Mouse (Mus musculus): ENCODE measurements around the gene Tbp. TPM values are rescaled to one million over a fixed set of nuclear protein-coding genes. Genes with fewer than 3 reads are reported as not detected.

Tbp gene
- total RNA-seq (2014; rRNA removed) (56.3 and 57.4 TPM in 2 replicates), polyA plus RNA-seq (2015; fragmentation: Nextera tagmentation; extraction: Ambion mirVana) (40.6 and 42.8 TPM in 2 replicates)

DNA sequence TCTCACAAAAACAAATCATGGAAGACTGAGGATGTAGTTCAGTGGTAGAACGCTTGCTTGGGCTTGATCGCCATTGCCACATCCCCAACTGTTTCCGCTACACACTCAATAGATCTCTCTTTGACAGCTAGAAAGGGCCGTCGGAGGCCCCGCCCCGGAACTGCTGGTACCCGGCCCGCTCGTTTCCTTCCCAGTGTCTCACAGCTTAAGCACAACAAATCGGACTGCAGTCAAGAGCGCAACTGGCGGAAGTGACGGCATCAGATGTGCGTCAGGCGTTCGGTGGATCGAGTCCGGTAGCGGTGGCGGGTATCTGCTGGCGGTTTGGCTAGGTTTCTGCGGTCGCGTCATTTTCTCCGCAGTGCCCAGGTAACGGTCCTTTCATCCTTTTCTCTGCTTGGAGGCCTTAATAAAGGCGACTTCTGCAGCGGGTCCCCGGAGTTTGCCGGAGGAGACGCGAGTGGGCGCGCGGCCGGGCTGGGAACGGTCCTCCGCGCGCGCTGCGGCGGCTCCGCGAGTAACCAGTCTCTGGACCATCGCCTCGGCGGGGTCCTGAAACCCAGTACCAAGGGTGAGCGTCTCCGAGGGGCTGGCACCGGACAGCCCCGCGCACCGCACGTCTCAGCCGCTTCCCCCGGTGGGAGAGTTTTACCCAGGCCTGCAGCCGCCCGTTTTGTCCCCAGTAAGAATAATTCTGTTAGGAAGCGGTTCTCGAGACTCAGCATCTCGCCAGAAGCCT lies at the start of gene Tbp, which contains the start of gene Psmb1:
Gene Tbp (plus strand): TSS at position 233 of the 739 bp plus-strand sequence.
Gene Psmb1 (minus strand): TSS at position 96 of the 739 bp plus-strand sequence.
- Histone ChIP-seq H3K27me3 (ENCODE audit: insufficient read depth, low read length) (no peaks in the 10 kb centered on the region), H3K9me3 (ENCODE audit: low read length) (no peaks in the 10 kb centered on the region), H3K4me3 (ENCODE audit: low read length) (peak within 1 kb of the TSS; percentile 86), H3K9ac (replicated peaks; ENCODE audit: low read length) (peak within 1 kb of the TSS; percentile 92), H3K36me3 (ENCODE audit: insufficient read depth, low read length) (peaks cover 12% of the 10 kb centered on the region), H3K4me2 (ENCODE audit: low read depth, low read length) (peak within 1 kb of the TSS; percentile 92), H3K4me1 (ENCODE audit: insufficient read depth, low read length) (peaks cover 15% of the 10 kb centered on the region), H3K27ac (peak within 1 kb of the TSS; percentile 98)
- under 1% methylated on average over 63 of the region's 63 CpGs for WGBS
- DNase-seq (ENCODE audit: low spot score): peak; percentile 99
- peak; percentile 93 for ATAC-seq
- no peak for TF ChIP-seq CTCF (IDR thresholded peaks at IDR 0.05; ENCODE audit: low read depth)

DNA sequence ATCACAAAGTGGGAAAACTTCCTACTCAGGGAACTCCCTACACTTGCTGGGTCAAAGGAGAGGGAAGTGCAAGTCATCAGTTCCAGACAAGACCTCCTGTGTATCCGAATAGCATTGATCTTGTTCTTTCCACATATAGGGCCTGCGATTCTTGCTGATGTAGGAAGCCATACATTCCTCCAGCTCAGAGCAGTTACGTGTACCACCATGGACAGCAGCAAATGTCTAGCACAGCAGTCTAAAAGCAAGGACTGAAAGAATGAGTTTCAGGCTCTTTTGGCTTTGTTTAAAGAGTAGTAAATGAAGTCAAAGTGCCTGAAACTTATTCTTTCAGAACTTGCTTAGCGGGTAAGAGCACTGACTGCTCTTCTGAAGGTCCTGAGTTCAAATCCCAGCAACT lies 44.5 kb upstream of the Tbp start:
- DNase-seq (ENCODE audit: low spot score) (no peak), ATAC-seq (no peak)
- H3K4me1 ChIP-seq (ENCODE audit: insufficient read depth, low read length): no peaks in the 10 kb centered on the region
- no peaks in the 10 kb centered on the region for H3K9me3 ChIP-seq (ENCODE audit: low read length)
- no peak overlapping the region for H3K9ac ChIP-seq (replicated peaks; ENCODE audit: low read length)
- no peaks in the 10 kb centered on the region for H3K36me3 ChIP-seq (ENCODE audit: insufficient read depth, low read length)
- H3K4me2 ChIP-seq (ENCODE audit: low read depth, low read length): no peak overlapping the region
- no peak overlapping the region for H3K4me3 ChIP-seq (ENCODE audit: low read length)
- 87% methylated on average over 4 of the region's 4 CpGs for WGBS
- H3K27ac ChIP-seq: no peak overlapping the region
- no peaks in the 10 kb centered on the region for H3K27me3 ChIP-seq (ENCODE audit: insufficient read depth, low read length)
- no peak for TF ChIP-seq CTCF (IDR thresholded peaks at IDR 0.05; ENCODE audit: low read depth)

DNA sequence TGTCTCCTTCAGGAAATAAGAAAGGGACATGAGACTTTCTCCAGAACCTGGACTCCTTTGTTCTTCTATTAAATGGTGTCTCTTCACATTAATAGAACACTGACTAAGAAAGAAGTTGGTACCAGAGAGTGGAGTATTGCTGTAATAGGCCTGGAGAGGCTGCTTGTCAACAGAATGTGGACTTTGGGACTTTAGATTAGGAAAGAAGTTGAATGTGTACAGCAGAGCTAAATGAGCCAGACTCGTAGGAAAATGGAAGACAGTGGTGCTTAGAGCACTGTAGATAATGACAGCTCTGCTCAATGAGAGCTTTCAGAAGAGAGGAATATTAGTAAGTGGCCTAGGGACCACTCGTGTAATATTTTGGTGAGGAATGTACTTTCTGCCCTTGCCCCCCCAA lies 43.1 kb upstream of the Tbp start:
- no peaks in the 10 kb centered on the region for H3K27me3 ChIP-seq (ENCODE audit: insufficient read depth, low read length)
- no peak overlapping the region for H3K27ac ChIP-seq
- no peak overlapping the region for H3K4me2 ChIP-seq (ENCODE audit: low read depth, low read length)
- no peak overlapping the region for H3K4me3 ChIP-seq (ENCODE audit: low read length)
- H3K4me1 ChIP-seq (ENCODE audit: insufficient read depth, low read length): no peaks in the 10 kb centered on the region
- H3K36me3 ChIP-seq (ENCODE audit: insufficient read depth, low read length): no peaks in the 10 kb centered on the region
- H3K9me3 ChIP-seq (ENCODE audit: low read length): no peaks in the 10 kb centered on the region
- ATAC-seq (no peak), DNase-seq (ENCODE audit: low spot score) (no peak)
- 82% methylated on average over 2 of the region's 2 CpGs for WGBS
- H3K9ac ChIP-seq (replicated peaks; ENCODE audit: low read length): no peak overlapping the region
- no peak for TF ChIP-seq CTCF (IDR thresholded peaks at IDR 0.05; ENCODE audit: low read depth)

DNA sequence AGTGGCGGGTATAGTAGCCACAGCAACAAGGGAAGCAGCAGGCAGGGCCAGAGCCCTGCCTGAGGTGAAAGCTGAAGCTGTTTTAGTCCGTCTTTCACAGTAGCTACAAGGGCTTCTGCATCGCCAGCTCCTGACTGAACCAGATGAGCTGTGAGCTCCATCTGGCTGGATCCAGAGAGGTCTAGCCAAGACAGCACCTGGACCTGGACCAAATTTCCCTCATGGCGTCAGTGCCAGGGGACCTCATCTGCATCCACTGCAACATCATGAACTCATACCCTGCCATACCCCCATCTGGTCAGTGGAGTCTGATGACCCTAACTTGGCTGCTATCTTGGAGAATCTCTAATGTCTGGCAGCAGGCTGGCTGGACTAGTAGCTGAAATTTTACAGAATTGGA lies 39.9 kb upstream of the Tbp start:
- H3K36me3 ChIP-seq (ENCODE audit: insufficient read depth, low read length): no peaks in the 10 kb centered on the region
- no peaks in the 10 kb centered on the region for H3K27me3 ChIP-seq (ENCODE audit: insufficient read depth, low read length)
- no peak overlapping the region for H3K9ac ChIP-seq (replicated peaks; ENCODE audit: low read length)
- H3K4me3 ChIP-seq (ENCODE audit: low read length): no peak overlapping the region
- DNase-seq (ENCODE audit: low spot score) (no peak), ATAC-seq (peak; percentile 43; the same call in 1 of the 2 replicates)
- TF ChIP-seq CTCF (IDR thresholded peaks at IDR 0.05; ENCODE audit: low read depth): no peak
- no peaks in the 10 kb centered on the region for H3K4me1 ChIP-seq (ENCODE audit: insufficient read depth, low read length)
- H3K9me3 ChIP-seq (ENCODE audit: low read length): no peaks in the 10 kb centered on the region
- 67% methylated on average over 4 of the region's 4 CpGs for WGBS
- no peak overlapping the region for H3K27ac ChIP-seq
- H3K4me2 ChIP-seq (ENCODE audit: low read depth, low read length): no peak overlapping the region

DNA sequence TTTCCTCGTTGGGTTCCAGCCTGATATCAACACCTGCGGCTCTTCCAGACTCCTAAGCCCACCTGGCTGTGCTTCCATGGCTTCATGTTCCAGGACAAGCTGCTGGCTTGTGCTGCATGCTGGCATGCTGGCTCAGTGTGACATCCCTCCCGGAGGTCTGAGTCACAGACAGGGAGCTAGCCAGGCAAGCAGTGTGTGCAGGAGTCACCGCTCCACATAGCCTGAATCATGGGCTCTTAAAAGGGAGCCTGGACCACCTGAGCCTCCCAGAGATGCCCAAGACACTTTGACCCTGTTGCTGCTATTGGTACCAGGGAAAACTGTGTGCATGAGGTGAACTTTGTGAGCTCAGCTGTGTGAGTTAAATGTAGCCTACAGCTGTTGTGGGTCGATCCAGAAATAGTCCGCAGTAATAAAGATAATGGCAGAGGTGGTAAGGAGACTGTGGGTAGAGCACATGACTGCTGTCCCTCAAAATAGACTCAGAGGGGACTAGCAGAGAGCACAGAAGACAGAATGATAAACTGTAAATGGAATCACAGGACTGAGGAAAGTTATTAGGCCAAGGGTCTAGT lies 37.7 kb upstream of the Tbp start:
- no peaks in the 10 kb centered on the region for H3K9me3 ChIP-seq (ENCODE audit: low read length)
- H3K27me3 ChIP-seq (ENCODE audit: insufficient read depth, low read length): no peaks in the 10 kb centered on the region
- H3K27ac ChIP-seq: no peak overlapping the region
- H3K9ac ChIP-seq (replicated peaks; ENCODE audit: low read length): no peak overlapping the region
- TF ChIP-seq CTCF (IDR thresholded peaks at IDR 0.05; ENCODE audit: low read depth): no peak
- no peak overlapping the region for H3K4me2 ChIP-seq (ENCODE audit: low read depth, low read length)
- WGBS: 93% methylated on average over 6 of the region's 6 CpGs
- H3K4me3 ChIP-seq (ENCODE audit: low read length): no peak overlapping the region
- DNase-seq (ENCODE audit: low spot score) (no peak), ATAC-seq (no peak)
- no peaks in the 10 kb centered on the region for H3K4me1 ChIP-seq (ENCODE audit: insufficient read depth, low read length)
- H3K36me3 ChIP-seq (ENCODE audit: insufficient read depth, low read length): no peaks in the 10 kb centered on the region

DNA sequence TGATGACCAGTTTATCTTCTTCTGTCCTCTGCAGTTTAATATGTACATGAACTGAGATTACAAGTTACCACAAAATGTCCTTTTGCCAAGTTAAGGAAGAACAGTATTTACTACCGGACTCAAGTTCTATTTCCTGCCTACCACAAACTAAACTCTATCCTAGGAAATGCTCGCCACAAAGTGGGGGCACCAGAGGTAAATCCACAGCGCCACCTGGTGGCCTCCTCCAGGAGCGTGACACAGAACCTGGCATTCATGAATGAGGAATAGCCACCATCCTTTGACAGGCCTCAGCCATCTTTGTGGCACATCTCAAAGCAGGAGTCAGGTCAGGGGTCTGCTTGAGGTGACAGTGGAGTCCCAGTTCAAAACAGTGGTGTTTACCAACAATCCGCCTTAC lies 32.0 kb upstream of the Tbp start:
- H3K4me2 ChIP-seq (ENCODE audit: low read depth, low read length): no peak overlapping the region
- H3K27ac ChIP-seq: no peak overlapping the region
- WGBS: 17% methylated on average over 5 of the region's 5 CpGs
- no peaks in the 10 kb centered on the region for H3K9me3 ChIP-seq (ENCODE audit: low read length)
- H3K4me3 ChIP-seq (ENCODE audit: low read length): no peak overlapping the region
- H3K9ac ChIP-seq (replicated peaks; ENCODE audit: low read length): no peak overlapping the region
- peak; percentile 95 for TF ChIP-seq CTCF (IDR thresholded peaks at IDR 0.05; ENCODE audit: low read depth)
- peaks cover 16% of the 10 kb centered on the region; the same call in 1 of the 2 replicates for H3K36me3 ChIP-seq (ENCODE audit: insufficient read depth, low read length)
- no peaks in the 10 kb centered on the region for H3K27me3 ChIP-seq (ENCODE audit: insufficient read depth, low read length)
- DNase-seq (ENCODE audit: low spot score) (peak; percentile 87), ATAC-seq (peak; percentile 73)
- no peaks in the 10 kb centered on the region for H3K4me1 ChIP-seq (ENCODE audit: insufficient read depth, low read length)

DNA sequence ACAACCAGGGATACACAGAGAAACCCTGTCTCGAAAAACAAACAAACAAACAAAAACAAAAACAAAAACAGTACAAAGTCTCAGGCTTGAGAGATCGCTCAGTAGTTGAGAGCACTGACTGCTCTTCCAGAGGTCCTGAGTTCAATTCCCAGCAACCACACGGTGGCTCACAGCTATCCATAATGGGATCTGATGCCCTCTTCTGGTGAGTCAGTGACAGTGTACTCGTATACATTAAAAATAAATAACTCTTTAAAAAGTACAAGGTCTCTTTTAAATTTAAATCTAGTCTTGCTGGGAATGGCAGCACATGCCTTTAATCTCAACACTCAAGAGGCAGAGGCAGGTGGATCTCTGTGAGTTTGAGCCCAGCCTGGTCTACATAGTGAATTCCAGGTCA lies 27.0 kb upstream of the Tbp start:
- 91% methylated on average over 4 of the region's 4 CpGs for WGBS
- H3K4me3 ChIP-seq (ENCODE audit: low read length): no peak overlapping the region
- H3K9me3 ChIP-seq (ENCODE audit: low read length): no peaks in the 10 kb centered on the region
- DNase-seq (ENCODE audit: low spot score): no peak
- H3K27ac ChIP-seq: no peak overlapping the region
- no peak overlapping the region for H3K4me2 ChIP-seq (ENCODE audit: low read depth, low read length)
- peak; percentile 18; the same call in 1 of the 2 replicates for TF ChIP-seq CTCF (IDR thresholded peaks at IDR 0.05; ENCODE audit: low read depth)
- no peaks in the 10 kb centered on the region for H3K27me3 ChIP-seq (ENCODE audit: insufficient read depth, low read length)
- H3K4me1 ChIP-seq (ENCODE audit: insufficient read depth, low read length): no peaks in the 10 kb centered on the region
- no peak for ATAC-seq
- peaks cover 57% of the 10 kb centered on the region for H3K36me3 ChIP-seq (ENCODE audit: insufficient read depth, low read length)
- H3K9ac ChIP-seq (replicated peaks; ENCODE audit: low read length): no peak overlapping the region

All from hindbrain, postnatal 0 days (tissue).